Mouse (Mus musculus) thymus, adult 2 months (tissue): Measurements from ENCODE around the gene Tex46.

Source experiments
- CTCF ChIP-seq: fragments of 200-500 bp; IDR thresholded peaks from 2 replicates; pipeline ENCODE4 v1.5.1; 2012; ENCODE audit warnings: mild to moderate bottlenecking, control low read depth, low read length, moderate library complexity, borderline replicate concordance; ENCODE audit not compliant: control insufficient read depth, poor library complexity, insufficient read depth; ENCODE audit errors: extremely low read depth
- POLR2A ChIP-seq: fragments of 200-500 bp; IDR thresholded peaks from 2 replicates; pipeline ENCODE4 v1.6.1; 2012; ENCODE audit warnings: mild to moderate bottlenecking, low read length, control low read depth, moderate library complexity; ENCODE audit not compliant: control insufficient read depth, poor library complexity, insufficient read depth; ENCODE audit errors: extremely low read depth

DNA sequence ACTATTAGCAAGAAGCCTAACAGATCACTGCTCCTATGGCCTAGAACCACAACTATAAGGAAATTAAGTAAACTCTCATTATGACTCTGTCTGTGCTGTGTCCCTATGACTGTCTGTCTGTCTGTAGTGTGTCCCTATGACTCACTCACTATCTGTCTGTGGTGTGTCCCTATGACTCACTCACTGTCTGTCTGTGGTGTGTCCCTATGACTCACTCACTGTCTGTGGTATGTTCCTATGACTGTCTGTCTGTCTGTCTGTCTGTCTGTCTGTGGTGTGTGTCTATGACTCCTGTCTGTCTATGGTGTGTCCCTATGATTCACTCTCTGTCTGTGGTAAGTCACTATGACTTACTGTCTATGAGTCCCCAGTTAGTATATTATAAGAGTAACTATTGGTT lies 40.2 kb upstream of the Tex46 start:
- no peak for TF ChIP-seq CTCF
- TF ChIP-seq POLR2A: no peak
